Mouse (Mus musculus) cerebellum, adult 2 months (tissue): ENCODE data around the gene Aicda.

Experiments
- CTCF ChIP-seq: fragments of 200-500 bp; IDR thresholded peaks from 2 replicates; pipeline ENCODE4 v1.5.1; 2011; ENCODE audit warnings: low read depth, mild to moderate bottlenecking, control low read depth, low read length, moderate library complexity, borderline replicate concordance; ENCODE audit not compliant: insufficient read depth
- POLR2A ChIP-seq: fragments of 200-500 bp; IDR thresholded peaks from 2 replicates; pipeline ENCODE4 v1.6.1; 2011; ENCODE audit warnings: low read length, control low read depth, borderline replicate concordance; ENCODE audit not compliant: insufficient read depth

GRCm38 (mm10) chr6:122569113-122569512, 15.5 kb downstream of the Aicda start:
- TF ChIP-seq CTCF (no peak), POLR2A (no peak)
